Mouse (Mus musculus): ENCODE results near the gene Ajap1. TPM values are rescaled to one million over a fixed set of nuclear protein-coding genes. Genes with fewer than 3 reads are reported as not detected.

Ajap1 gene
- total and polyA plus RNA-seq, 3 experiments, result not detected

- DNase-seq (ENCODE audit: low read depth, low spot score), result no peak
- TF ChIP-seq CHD2 (IDR thresholded peaks at IDR 0.05; ENCODE audit: low read length), result no peak
- TF ChIP-seq MYB (IDR thresholded peaks at IDR 0.05; ENCODE audit: low read depth, low read length), result no peak
- no peak for TF ChIP-seq CTCF (IDR thresholded peaks at IDR 0.05 in 2 of 3, conservative IDR thresholded peaks at IDR 0.05 in 1 of 3; ENCODE audit: control insufficient read depth in 1 of 3, insufficient read depth in 1 of 3, low read depth in 2 of 3, low read length in 3 of 3, poor library complexity in 1 of 3, severe bottlenecking in 1 of 3)
- TF ChIP-seq USF2 (IDR thresholded peaks at IDR 0.05; ENCODE audit: borderline replicate concordance in 1 of 2, insufficient read depth in 1 of 2, low read depth in 1 of 2, low read length in 2 of 2), result no peak
- no peak for TF ChIP-seq UBTF (IDR thresholded peaks at IDR 0.05; ENCODE audit: borderline replicate concordance, insufficient read depth, low read depth, low read length)
- no peak for TF ChIP-seq POLR2AphosphoS2 (IDR thresholded peaks at IDR 0.05; ENCODE audit: low read length)
- TF ChIP-seq BHLHE40 (IDR thresholded peaks at IDR 0.05; ENCODE audit: borderline replicate concordance, low read depth, low read length), result no peak
- Histone ChIP-seq H3K4me3 (ENCODE audit: control insufficient read depth in 1 of 2, insufficient read depth in 1 of 2, low read depth in 2 of 2, low read length in 2 of 2) (no peak overlapping the region), H3K36me3 (ENCODE audit: control insufficient read depth in 1 of 2, insufficient read depth in 2 of 2, low read length in 2 of 2) (no peaks in the 10 kb centered on the region), H3K27ac (ENCODE audit: control insufficient read depth, low read depth, low read length) (no peak overlapping the region), H3K4me1 (ENCODE audit: control insufficient read depth in 1 of 2, insufficient read depth in 2 of 2, low read length in 2 of 2) (no peaks in the 10 kb centered on the region), H3K27me3 (ENCODE audit: control insufficient read depth in 1 of 2, insufficient read depth in 2 of 2, low read length in 2 of 2) (no peaks in the 10 kb centered on the region), H3K9ac (ENCODE audit: control insufficient read depth, low read depth, low read length, poor library complexity, severe bottlenecking) (no peak overlapping the region), H3K9me3 (replicated peaks; ENCODE audit: insufficient read depth, low read length) (no peaks in the 10 kb centered on the region), H3K79me2 (ENCODE audit: control insufficient read depth, insufficient read depth, low read length, poor library complexity) (no peaks in the 10 kb centered on the region)
Measured at GRCm38 (mm10) chr4:153437196-153437595, 45.4 kb downstream of the Ajap1 start.

GRCm38 (mm10) chr4:153435917-153436316 is 46.7 kb downstream of the Ajap1 start:
- TF ChIP-seq NRF1 (IDR thresholded peaks at IDR 0.05; ENCODE audit: insufficient read depth, low read depth, low read length, poor library complexity, severe bottlenecking) (no peak), GABPA (IDR thresholded peaks at IDR 0.05; ENCODE audit: low read depth, low read length) (no peak), GATA1 (IDR thresholded peaks at IDR 0.05; ENCODE audit: low read depth, low read length) (no peak), BHLHE40 (IDR thresholded peaks at IDR 0.05; ENCODE audit: borderline replicate concordance, low read depth, low read length) (no peak), POLR2A (IDR thresholded peaks at IDR 0.05; ENCODE audit: control insufficient read depth in 1 of 2, insufficient read depth in 1 of 2, low read depth in 1 of 2, low read length in 2 of 2, poor library complexity in 1 of 2) (no peak), HCFC1 (IDR thresholded peaks at IDR 0.05; ENCODE audit: low read depth, low read length) (no peak), ELF1 (IDR thresholded peaks at IDR 0.05; ENCODE audit: low read depth, low read length) (no peak), POLR2AphosphoS5 (IDR thresholded peaks at IDR 0.05; ENCODE audit: borderline replicate concordance, low read depth, low read length) (no peak), MAFK (IDR thresholded peaks at IDR 0.05; ENCODE audit: borderline replicate concordance, low read depth, low read length) (no peak), CHD1 (IDR thresholded peaks at IDR 0.05; ENCODE audit: low read depth, low read length) (no peak), ZMIZ1 (IDR thresholded peaks at IDR 0.05; ENCODE audit: low read depth, low read length) (no peak), MAX (IDR thresholded peaks at IDR 0.05; ENCODE audit: low read length) (no peak), ETS1 (IDR thresholded peaks at IDR 0.05; ENCODE audit: low read depth, low read length) (no peak), ZKSCAN1 (IDR thresholded peaks at IDR 0.05; ENCODE audit: low read depth, low read length) (no peak), MXI1 (IDR thresholded peaks at IDR 0.05; ENCODE audit: low read depth, low read length) (no peak), EP300 (IDR thresholded peaks at IDR 0.05; ENCODE audit: low read depth in 1 of 2, low read length in 2 of 2) (no peak), POLR2AphosphoS2 (IDR thresholded peaks at IDR 0.05; ENCODE audit: low read length) (no peak), KAT2A (conservative IDR thresholded peaks at IDR 0.05; ENCODE audit: low read depth, low read length) (no peak)
- no peaks in the 10 kb centered on the region for H3K9me3 ChIP-seq (replicated peaks; ENCODE audit: insufficient read depth, low read length)

More at GRCm38 (mm10) chr4:153435917-153436316, 46.7 kb downstream of the Ajap1 start:
- Histone ChIP-seq H3K27ac (ENCODE audit: control insufficient read depth, low read depth, low read length) (no peak overlapping the region), H3K27me3 (ENCODE audit: control insufficient read depth in 1 of 2, insufficient read depth in 2 of 2, low read length in 2 of 2) (no peaks in the 10 kb centered on the region), H3K4me1 (ENCODE audit: control insufficient read depth in 1 of 2, insufficient read depth in 2 of 2, low read length in 2 of 2) (no peaks in the 10 kb centered on the region), H3K4me3 (ENCODE audit: control insufficient read depth in 1 of 2, insufficient read depth in 1 of 2, low read depth in 2 of 2, low read length in 2 of 2) (no peak overlapping the region), H3K36me3 (ENCODE audit: control insufficient read depth in 1 of 2, insufficient read depth in 2 of 2, low read length in 2 of 2) (no peaks in the 10 kb centered on the region), H3K9ac (ENCODE audit: control insufficient read depth, low read depth, low read length, poor library complexity, severe bottlenecking) (no peak overlapping the region), H3K79me2 (ENCODE audit: control insufficient read depth, insufficient read depth, low read length, poor library complexity) (no peaks in the 10 kb centered on the region)
- no peak for DNase-seq (ENCODE audit: low read depth, low spot score)
